Mouse (Mus musculus) megakaryocyte, embryonic 14.5 days (primary cell): ENCODE measurements around the gene Foxc1.

Experiments
- FLI1 ChIP-seq: IDR thresholded peaks from 2 replicates; pipeline ENCODE4 v1.6.1; 2012; ENCODE audit warnings: low read length, inconsistent platforms, mixed read lengths
- GATA1 ChIP-seq: IDR thresholded peaks from 3 replicates; pipeline ENCODE4 v1.6.1; 2012; ENCODE audit warnings: mixed read lengths, low read length, inconsistent platforms, borderline replicate concordance

DNA sequence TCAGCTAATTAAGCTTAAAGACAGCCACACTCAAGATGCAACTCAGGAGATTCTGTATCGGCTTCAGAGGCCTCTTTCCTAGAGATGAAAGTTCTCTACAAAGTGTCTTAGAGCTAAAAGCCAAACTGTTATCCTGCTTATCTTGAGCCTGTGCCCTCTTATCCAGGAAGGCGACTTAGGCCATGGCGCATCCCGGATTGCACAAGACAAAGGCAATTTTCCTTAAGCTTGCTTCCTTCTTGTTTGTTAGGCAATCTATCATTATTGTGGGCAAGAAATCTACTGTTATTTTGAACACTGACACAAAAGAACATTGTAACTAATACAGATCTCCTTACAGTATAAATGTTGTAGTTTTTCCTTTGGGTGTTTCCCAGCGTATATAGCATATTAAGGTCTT, 20.7 kb downstream of the Foxc1 start:
- TF ChIP-seq FLI1 (no peak), GATA1 (no peak)
